Comparison of ENCODE assay signal across 19 mouse cellular contexts in genomic region chr13:46096416-46096815, GRCm38 (mm10).
DNase-seq lines count a peak whose midpoint lies in the region; ATAC-seq and TF ChIP-seq lines count a peak whose summit lies in the region.
"Had no signal": no experiment of that assay in that cellular context is flagged by ENCODE, and none has a peak within 500 bp of the region (broad histone marks: within the 10 kb centered on the region; RNA-seq: fewer than 3 reads in every experiment).

No protein-coding gene starts in this region.

- peak; percentile 68 for ATAC-seq in forebrain, postnatal 0 days
- ATAC-seq in forebrain, embryonic 15.5 days (replicated peaks), result no peak
- ATAC-seq: activated CD4-positive, CD25-positive, alpha-beta regulatory T cell, adult 4 months; CD4-positive, CD25-positive, alpha-beta regulatory T cell, adult 4 months had no signal

- 32% methylated on average over 8 of the region's 8 CpGs for WGBS in forebrain, postnatal 0 days
- WGBS in forebrain, embryonic 15.5 days, result 45% methylated on average over 8 of the region's 8 CpGs
- WGBS in lung, adult 2 months, result 58% methylated on average over 8 of the region's 8 CpGs

- no peak for TF ChIP-seq CTCF in forebrain, postnatal 0 days (IDR thresholded peaks at IDR 0.05; ENCODE audit: low read depth)
- TF ChIP-seq CTCF in left cerebral cortex, adult 2 months (IDR thresholded peaks at IDR 0.05), result no peak
- no peak for TF ChIP-seq CTCF in lung, adult 2 months (IDR thresholded peaks at IDR 0.05; ENCODE audit: insufficient read depth, low read length)

- no peak overlapping the region for H3K4me2 ChIP-seq in forebrain, postnatal 0 days (ENCODE audit: low read depth)
- no peak overlapping the region for H3K4me2 ChIP-seq in forebrain, embryonic 15.5 days (replicated peaks)
- H3K4me2 ChIP-seq: heart, embryonic 12.5 days; hindbrain, embryonic 15.5 days; liver, embryonic 11.5 days; lung, embryonic 14.5 days had no signal

- peak; percentile 55 for DNase-seq in forebrain, postnatal 0 days
- DNase-seq in left cerebral cortex, adult 2 months (ENCODE audit: extremely low spot score in 1 of 2, low spot score in 2 of 2), result no peak
- no peak for DNase-seq in left cerebral cortex, postnatal 4 days
- peak; percentile 75 for DNase-seq in brain, adult 2 months (ENCODE audit: low read depth, low spot score)
- DNase-seq in layer of hippocampus, adult 9-11 months, result peak; percentile 73
- DNase-seq in lung, adult 2 months, result no peak
- DNase-seq in urinary bladder, postnatal 36 days (ENCODE audit: low spot score in 2 of 2), result no peak
- DNase-seq: cerebellum, adult 11 months; heart, adult 11 months had no signal

- peaks cover 12% of the 10 kb centered on the region; the same call in 1 of the 2 replicates for H3K4me1 ChIP-seq in forebrain, postnatal 0 days (ENCODE audit: insufficient read depth)
- H3K4me1 ChIP-seq in forebrain, embryonic 15.5 days, result peaks cover 8% of the 10 kb centered on the region
- no peaks in the 10 kb centered on the region for H3K4me1 ChIP-seq in lung, adult 2 months (ENCODE audit: control insufficient read depth, insufficient read depth, low read length)
- H3K4me1 ChIP-seq: heart, embryonic 12.5 days had no signal

- no peaks in the 10 kb centered on the region for H3K9me3 ChIP-seq in forebrain, postnatal 0 days (ENCODE audit: low read length)
- no peaks in the 10 kb centered on the region for H3K9me3 ChIP-seq in forebrain, embryonic 15.5 days
- H3K9me3 ChIP-seq: G1E; heart, embryonic 12.5 days; hindbrain, embryonic 15.5 days; midbrain, embryonic 10.5 days had no signal

- intact Hi-C loops in left cerebral cortex, adult 2 months (cut with DNase I), result loop anchor here (2.0 to 5.0 kb wide), 3 partner anchors 66 to 156 kb away; partner anchors contain the start of gene Atxn1
- intact Hi-C loops in left cerebral cortex, postnatal 4 days (cut with DNase I), result no loop called here

- H3K27ac ChIP-seq in forebrain, postnatal 0 days (ENCODE audit: low read depth, low read length), result peak overlapping the region; percentile 54; the same call in 1 of the 2 replicates
- H3K27ac ChIP-seq in forebrain, embryonic 15.5 days (replicated peaks), result no peak overlapping the region
- H3K27ac ChIP-seq in left cerebral cortex, adult 2 months, result peak overlapping the region; percentile 61
- H3K27ac ChIP-seq: hindbrain, embryonic 15.5 days; macrophage; midbrain, embryonic 10.5 days had no signal

- H3K4me3 ChIP-seq in forebrain, postnatal 0 days (ENCODE audit: low read depth, low read length), result no peak overlapping the region
- no peak overlapping the region for H3K4me3 ChIP-seq in forebrain, embryonic 15.5 days
- no peak overlapping the region for H3K4me3 ChIP-seq in left cerebral cortex, adult 2 months
- H3K4me3 ChIP-seq in lung, adult 2 months (replicated peaks; ENCODE audit: extremely low read depth, low read depth, low read length), result no peak overlapping the region
- H3K4me3 ChIP-seq: heart, embryonic 12.5 days; hindbrain, embryonic 15.5 days; midbrain, embryonic 10.5 days had no signal

- TF ChIP-seq POLR2A in lung, adult 2 months (IDR thresholded peaks at IDR 0.05; ENCODE audit: borderline replicate concordance, extremely low read depth, low read depth, low read length), result no peak

- H3K9ac ChIP-seq in forebrain, postnatal 0 days, result no peak overlapping the region
- no peak overlapping the region for H3K9ac ChIP-seq in forebrain, embryonic 15.5 days (replicated peaks)
- H3K9ac ChIP-seq: heart, embryonic 12.5 days; hindbrain, embryonic 15.5 days; lung, embryonic 14.5 days had no signal

- H3K36me3 ChIP-seq in forebrain, postnatal 0 days (ENCODE audit: insufficient read depth), result no peaks in the 10 kb centered on the region
- H3K36me3 ChIP-seq in forebrain, embryonic 15.5 days, result no peaks in the 10 kb centered on the region
- H3K36me3 ChIP-seq: G1E; heart, embryonic 12.5 days; hindbrain, embryonic 15.5 days; midbrain, embryonic 10.5 days had no signal

- H3K27me3 ChIP-seq in forebrain, postnatal 0 days (ENCODE audit: insufficient read depth, low read length), result no peaks in the 10 kb centered on the region
- no peaks in the 10 kb centered on the region for H3K27me3 ChIP-seq in forebrain, embryonic 15.5 days
- H3K27me3 ChIP-seq: heart, embryonic 12.5 days; hindbrain, embryonic 15.5 days had no signal

Comparison
In these comparisons a context has a peak if more than half of its experiments do, and no peak if none do; other contexts are left out.
1. DNase-seq: peak in forebrain, postnatal 0 days (single experiment), brain, adult 2 months (single experiment) and layer of hippocampus, adult 9-11 months (single experiment); none in left cerebral cortex, adult 2 months (0 of 2), left cerebral cortex, postnatal 4 days (single experiment), lung, adult 2 months (single experiment) and urinary bladder, postnatal 36 days (0 of 2).